Comparison of ENCODE assay signal across 11 mouse cellular contexts in the genomic region with DNA sequence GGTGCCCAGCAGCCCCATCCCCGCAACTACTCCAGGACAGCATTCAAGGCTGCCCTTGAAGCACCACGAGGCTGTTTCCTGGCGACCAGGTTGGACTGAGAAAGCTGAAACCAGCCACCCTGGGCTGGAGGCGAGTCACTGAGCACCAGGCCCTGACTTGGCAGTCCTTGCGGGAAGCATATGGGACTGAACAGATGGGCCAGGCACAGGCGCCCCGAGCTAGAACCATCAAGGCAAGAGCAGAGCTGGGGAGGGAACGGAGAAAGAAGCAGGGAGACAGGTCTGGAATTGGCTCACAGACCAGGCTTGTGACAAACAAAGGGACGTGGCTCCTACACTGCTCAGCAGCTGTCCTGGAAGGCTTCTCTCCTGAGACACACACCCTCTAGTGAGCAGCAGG.
DNase-seq lines count a peak whose midpoint lies in the region; ATAC-seq lines count a peak whose summit lies in the region.
"Had no signal": no experiment of that assay in that cellular context is flagged by ENCODE, and none has a peak within 500 bp of the region (broad histone marks: within the 10 kb centered on the region; RNA-seq: fewer than 3 reads in every experiment).

No protein-coding gene starts in this region.

- no peaks in the 10 kb centered on the region for H3K27me3 ChIP-seq in hindbrain, embryonic 10.5 days (ENCODE audit: insufficient read depth, poor library complexity, severe bottlenecking)
- H3K27me3 ChIP-seq in hindbrain, embryonic 11.5 days (ENCODE audit: control insufficient read depth, insufficient read depth, low read length), result no peaks in the 10 kb centered on the region
- H3K27me3 ChIP-seq: intestine, embryonic 15.5 days; liver, embryonic 13.5 days had no signal

- intact Hi-C loops in left cerebral cortex, postnatal 4 days (cut with DNase I), result no loop called here

- H3K36me3 ChIP-seq in hindbrain, embryonic 10.5 days, result no peaks in the 10 kb centered on the region
- H3K36me3 ChIP-seq in hindbrain, embryonic 11.5 days (ENCODE audit: control insufficient read depth, insufficient read depth, low read length), result no peaks in the 10 kb centered on the region
- H3K36me3 ChIP-seq: intestine, embryonic 15.5 days; liver, embryonic 13.5 days had no signal

- no peak for ATAC-seq in hindbrain, embryonic 11.5 days (ENCODE audit: low FRiP score)
- ATAC-seq in inflammation-experienced regulatory T-cells, adult 6 months, result no peak
- no peak for ATAC-seq in CD4-positive, CD25-positive, alpha-beta regulatory T cell, adult 4 months
- ATAC-seq: intestine, embryonic 15.5 days had no signal

- 82% methylated on average over 9 of the region's 9 CpGs for WGBS in hindbrain, embryonic 10.5 days
- WGBS in hindbrain, embryonic 11.5 days, result 83% methylated on average over 9 of the region's 9 CpGs

- H3K4me2 ChIP-seq in hindbrain, embryonic 11.5 days (replicated peaks; ENCODE audit: low read depth, low read length), result no peak overlapping the region
- H3K4me2 ChIP-seq: intestine, embryonic 15.5 days; liver, embryonic 13.5 days had no signal

- H3K27ac ChIP-seq in hindbrain, embryonic 10.5 days, result peak overlapping the region; percentile 50; the same call in 1 of the 2 replicates
- no peak overlapping the region for H3K27ac ChIP-seq in hindbrain, embryonic 11.5 days (ENCODE audit: low read depth, low read length)
- H3K27ac ChIP-seq: intestine, embryonic 15.5 days; liver, embryonic 13.5 days had no signal

- DNase-seq in hindbrain, embryonic 10.5 days (ENCODE audit: low spot score), result no peak
- DNase-seq in hindbrain, embryonic 11.5 days (ENCODE audit: low spot score), result no peak
- DNase-seq in cerebellum, adult 18-20 months, result peak; percentile 97
- DNase-seq in frontal cortex, postnatal 14 days (ENCODE audit: low spot score in 2 of 2), result peak; percentile 30 to 31
- DNase-seq in left cerebral cortex, postnatal 4 days, result peak; percentile 90
- DNase-seq in B cell, adult 2 months, result no peak
- DNase-seq: heart, adult 11 months; liver, embryonic 13.5 days had no signal

- no peaks in the 10 kb centered on the region for H3K9me3 ChIP-seq in hindbrain, embryonic 10.5 days
- H3K9me3 ChIP-seq in hindbrain, embryonic 11.5 days (ENCODE audit: control insufficient read depth, low read length), result no peaks in the 10 kb centered on the region
- H3K9me3 ChIP-seq: intestine, embryonic 15.5 days; liver, embryonic 13.5 days had no signal

- H3K9ac ChIP-seq in hindbrain, embryonic 11.5 days (ENCODE audit: low read depth, low read length), result no peak overlapping the region
- H3K9ac ChIP-seq: intestine, embryonic 15.5 days; liver, embryonic 13.5 days had no signal

- peaks cover 7% of the 10 kb centered on the region for H3K4me1 ChIP-seq in hindbrain, embryonic 10.5 days (replicated peaks)
- H3K4me1 ChIP-seq in hindbrain, embryonic 11.5 days (replicated peaks; ENCODE audit: control insufficient read depth, insufficient read depth, low read length), result no peaks in the 10 kb centered on the region
- H3K4me1 ChIP-seq: intestine, embryonic 15.5 days; liver, embryonic 13.5 days had no signal

- no peak overlapping the region for H3K4me3 ChIP-seq in hindbrain, embryonic 10.5 days
- no peak overlapping the region for H3K4me3 ChIP-seq in hindbrain, embryonic 11.5 days (ENCODE audit: low read depth, low read length)
- H3K4me3 ChIP-seq: intestine, embryonic 15.5 days; liver, embryonic 13.5 days had no signal

Comparison
In these comparisons a context has a peak if more than half of its experiments do, and no peak if none do; other contexts are left out.
1. DNase-seq: peak in cerebellum, adult 18-20 months (2 of 2), frontal cortex, postnatal 14 days (2 of 2) and left cerebral cortex, postnatal 4 days (single experiment); none in hindbrain, embryonic 10.5 days (single experiment), hindbrain, embryonic 11.5 days (single experiment) and B cell, adult 2 months (0 of 2).